Mouse (Mus musculus) embryonic facial prominence, embryonic 13.5 days (tissue): ENCODE results near the gene Lbh. TPM values are rescaled to one million over a fixed set of nuclear protein-coding genes. Genes with fewer than 3 reads are reported as not detected.

ENCODE experiments used
- ATAC-seq: fragments of 200-750 bp; cut with Nextera tagmentation; 2 replicates; pipeline ENCODE4 v1.8.0; 2017; ENCODE audit warnings: low read depth; ENCODE audit not compliant: insufficient number of reproducible peaks, insufficient read depth, low FRiP score, low TSS enrichment
- H3K27ac ChIP-seq: fragments of 300-500 bp; sonication (generic); 2 replicates; pipeline ENCODE4 v1.5.1; 2015; ENCODE audit warnings: moderate library complexity, mild to moderate bottlenecking, inconsistent platforms
- H3K27me3 ChIP-seq: fragments of 300-500 bp; sonication (generic); 2 replicates; pipeline ENCODE4 v1.6.1; 2015; ENCODE audit warnings: mild to moderate bottlenecking, inconsistent platforms
- H3K36me3 ChIP-seq: fragments of 300-500 bp; sonication (generic); 2 replicates; pipeline ENCODE4 v1.6.1; 2015; ENCODE audit warnings: mild to moderate bottlenecking, inconsistent platforms
- H3K4me1 ChIP-seq: fragments of 300-500 bp; sonication (generic); 2 replicates; pipeline ENCODE4 v1.6.1; 2015; ENCODE audit warnings: inconsistent platforms
- H3K4me2 ChIP-seq: fragments of 300-500 bp; sonication (generic); 2 replicates; pipeline ENCODE4 v1.6.1; 2015; ENCODE audit warnings: moderate library complexity, mild to moderate bottlenecking, inconsistent platforms
- H3K4me3 ChIP-seq: fragments of 300-500 bp; sonication (generic); 2 replicates; pipeline ENCODE4 v1.5.1; 2015; ENCODE audit warnings: mild to moderate bottlenecking, inconsistent platforms
- H3K9ac ChIP-seq: fragments of 300-500 bp; sonication (generic); 2 replicates; pipeline ENCODE4 v1.6.1; 2015; ENCODE audit warnings: mild to moderate bottlenecking, inconsistent platforms
- H3K9me3 ChIP-seq: fragments of 300-500 bp; sonication (generic); 2 replicates; pipeline ENCODE4 v1.6.1; 2016; ENCODE audit warnings: inconsistent platforms
- WGBS: fragments of 180-500 bp; shearing (Covaris S2); methylation state at CpG from one replicate; pipeline ENCODE4 v1.1.7; 2015; ENCODE audit warnings: mixed read lengths; 5-methylcytosine and 5-hydroxymethylcytosine counted together
- polyA plus RNA-seq: library from polyadenylated mRNA; unstranded; fragments of >200 nt; fragmentation: Nextera tagmentation; extraction: Ambion mirVana; gene quantifications from 2 replicates; pipeline ENCODE4 v1.2.1, GENCODE M21; 2015

Lbh gene
- polyA plus RNA-seq, 1 experiment from 2014 or later = 4.0 TPM

- no peak for ATAC-seq
- Histone ChIP-seq H3K36me3 (no peaks in the 10 kb centered on the region), H3K4me1 (no peaks in the 10 kb centered on the region; the same call in 1 of the 2 replicates), H3K9me3 (no peaks in the 10 kb centered on the region), H3K27ac (no peak overlapping the region), H3K4me2 (no peak overlapping the region), H3K27me3 (no peaks in the 10 kb centered on the region), H3K9ac (no peak overlapping the region), H3K4me3 (no peak overlapping the region)
- WGBS = 90% methylated on average over 7 of the region's 7 CpGs
Observed at GRCm38 (mm10) chr17:72983471-72983870, 65.4 kb downstream of the Lbh start.

DNA sequence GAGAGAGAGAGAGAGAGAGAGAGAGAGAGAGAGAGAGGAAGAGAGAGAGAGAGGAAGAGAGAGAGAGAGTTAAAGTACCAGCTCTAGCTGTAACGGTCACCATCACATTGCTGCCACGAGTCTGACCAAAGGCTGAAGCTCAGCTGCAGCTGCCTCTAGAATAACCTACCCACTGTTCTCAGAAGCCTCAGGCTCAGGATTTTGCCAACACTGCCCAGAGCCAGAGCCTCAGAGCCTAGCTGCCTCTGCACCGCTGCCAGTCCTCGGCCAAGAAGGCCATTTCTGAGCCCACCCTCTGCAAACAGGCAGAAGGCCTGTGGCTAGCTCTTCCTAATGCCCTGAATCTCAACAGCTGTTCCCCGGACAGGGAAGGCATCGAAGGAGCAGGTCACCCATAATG, 70.9 kb downstream of the Lbh start:
- no peak overlapping the region for H3K4me3 ChIP-seq
- no peak overlapping the region for H3K4me2 ChIP-seq
- no peak for ATAC-seq
- no peak overlapping the region for H3K9ac ChIP-seq
- 63% methylated on average over 6 of the region's 6 CpGs for WGBS
- no peak overlapping the region for H3K27ac ChIP-seq
- H3K4me1 ChIP-seq = no peaks in the 10 kb centered on the region
- H3K27me3 ChIP-seq = no peaks in the 10 kb centered on the region
- no peaks in the 10 kb centered on the region for H3K9me3 ChIP-seq
- H3K36me3 ChIP-seq = no peaks in the 10 kb centered on the region

Other genes with a start within 250 kb of the Lbh start
- 48.1 and 50.8 TPM in 2 replicates for gene Ypel5, start 81.9 kb upstream of the Lbh start, polyA plus RNA-seq
- gene Lclat1, start 189.7 kb downstream of the Lbh start, polyA plus RNA-seq = 10.4 and 10.6 TPM in 2 replicates